Mouse (Mus musculus) ES-Bruce4 (cell line): Measurements from ENCODE around the gene Rhobtb3.

Experiments
- CTCF ChIP-seq: IDR thresholded peaks from one replicate; pipeline ENCODE4 v1.8.1; 2011; ENCODE audit warnings: low read depth, low read length
- POLR2A ChIP-seq: IDR thresholded peaks from one replicate; pipeline ENCODE4 v1.8.1; 2011; ENCODE audit warnings: low read length; ENCODE audit not compliant: insufficient read depth

DNA sequence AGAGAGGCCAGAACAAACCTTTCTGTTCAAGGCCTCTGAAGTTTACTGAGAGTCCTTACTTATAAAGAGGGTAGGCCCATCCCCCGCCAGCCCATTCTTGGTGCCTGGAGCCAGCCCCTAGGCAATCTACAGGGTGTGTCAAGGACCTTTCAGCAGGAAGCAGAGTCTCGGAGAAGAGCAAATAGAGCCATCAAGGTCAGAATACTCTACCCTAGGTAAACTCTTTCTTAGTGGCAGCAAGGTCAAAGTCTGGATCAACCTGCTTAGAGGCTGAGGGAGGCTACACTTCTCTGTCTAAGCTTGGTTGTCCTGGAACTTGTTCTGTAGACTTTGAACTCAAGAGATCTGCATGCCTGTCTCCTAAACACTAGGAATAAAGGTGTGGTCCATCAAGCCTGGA is 108.3 kb downstream of the Rhobtb3 start:
- TF ChIP-seq CTCF (no peak), POLR2A (no peak)
